Mouse (Mus musculus): Measurements from ENCODE around the gene Cavin1. TPM values are rescaled to one million over a fixed set of nuclear protein-coding genes. Genes with fewer than 3 reads are reported as not detected.

Cavin1 gene
- polyA plus RNA-seq, 1 experiment: 43.9 TPM

DNA sequence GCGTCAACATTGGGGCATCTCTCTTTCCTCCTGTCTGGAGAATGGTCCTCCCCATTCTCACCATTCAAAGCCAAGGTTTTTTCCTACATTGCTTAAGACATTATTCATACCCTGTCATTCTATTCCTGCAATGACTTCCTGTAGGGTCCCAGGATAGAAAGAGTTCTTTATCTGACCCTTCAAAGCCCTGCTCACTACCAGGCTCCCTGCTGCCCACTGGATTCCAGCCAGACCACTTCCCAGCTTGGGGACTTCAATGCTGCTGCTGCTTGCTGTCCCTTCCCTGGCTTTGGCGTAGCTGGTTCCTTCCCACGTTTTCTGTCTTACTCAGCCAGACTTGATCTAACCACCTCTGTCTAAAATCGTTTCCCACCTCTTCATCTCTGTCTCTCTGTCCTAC is 23.8 kb downstream of the Cavin1 start:
- no peak overlapping the region for H3K4me3 ChIP-seq (replicated peaks)
- peaks cover 12% of the 10 kb centered on the region for H3K36me3 ChIP-seq (replicated peaks; ENCODE audit: low read length)
- H3K4me1 ChIP-seq: peaks cover 46% of the 10 kb centered on the region
- H3K9me3 ChIP-seq: peaks cover 14% of the 10 kb centered on the region
- TF ChIP-seq GATA1 (IDR thresholded peaks at IDR 0.05; ENCODE audit: borderline replicate concordance, low read length): no peak
- no peak for TF ChIP-seq FLI1 (IDR thresholded peaks at IDR 0.05; ENCODE audit: low read length)
- H3K27me3 ChIP-seq (replicated peaks): no peaks in the 10 kb centered on the region

DNA sequence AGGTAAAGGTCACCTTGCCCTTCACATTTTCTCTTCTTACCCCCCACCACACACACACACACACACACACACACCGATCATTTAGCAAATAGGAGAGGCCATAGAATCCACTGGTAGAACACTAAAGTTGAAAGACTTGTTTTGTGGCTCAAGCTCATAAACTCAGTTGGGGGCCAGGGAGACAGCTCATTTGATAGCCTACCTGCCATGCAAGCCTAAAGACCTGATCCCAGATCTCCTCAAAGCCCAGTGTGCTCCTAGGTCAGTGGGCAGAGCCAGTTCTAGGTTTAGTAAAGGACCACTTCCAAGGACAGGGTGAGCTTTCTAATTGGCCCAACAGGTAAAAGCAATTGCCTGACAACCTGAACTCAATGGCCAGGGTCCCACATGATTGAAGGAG is 28.3 kb downstream of the Cavin1 start:
- Histone ChIP-seq H3K4me1 (peaks cover 34% of the 10 kb centered on the region), H3K4me3 (replicated peaks) (no peak overlapping the region), H3K27me3 (replicated peaks) (no peaks in the 10 kb centered on the region), H3K9me3 (peaks cover 12% of the 10 kb centered on the region), H3K36me3 (replicated peaks; ENCODE audit: low read length) (peaks cover 12% of the 10 kb centered on the region)
- TF ChIP-seq GATA1 (IDR thresholded peaks at IDR 0.05; ENCODE audit: borderline replicate concordance, low read length) (no peak), FLI1 (IDR thresholded peaks at IDR 0.05; ENCODE audit: low read length) (no peak)

DNA sequence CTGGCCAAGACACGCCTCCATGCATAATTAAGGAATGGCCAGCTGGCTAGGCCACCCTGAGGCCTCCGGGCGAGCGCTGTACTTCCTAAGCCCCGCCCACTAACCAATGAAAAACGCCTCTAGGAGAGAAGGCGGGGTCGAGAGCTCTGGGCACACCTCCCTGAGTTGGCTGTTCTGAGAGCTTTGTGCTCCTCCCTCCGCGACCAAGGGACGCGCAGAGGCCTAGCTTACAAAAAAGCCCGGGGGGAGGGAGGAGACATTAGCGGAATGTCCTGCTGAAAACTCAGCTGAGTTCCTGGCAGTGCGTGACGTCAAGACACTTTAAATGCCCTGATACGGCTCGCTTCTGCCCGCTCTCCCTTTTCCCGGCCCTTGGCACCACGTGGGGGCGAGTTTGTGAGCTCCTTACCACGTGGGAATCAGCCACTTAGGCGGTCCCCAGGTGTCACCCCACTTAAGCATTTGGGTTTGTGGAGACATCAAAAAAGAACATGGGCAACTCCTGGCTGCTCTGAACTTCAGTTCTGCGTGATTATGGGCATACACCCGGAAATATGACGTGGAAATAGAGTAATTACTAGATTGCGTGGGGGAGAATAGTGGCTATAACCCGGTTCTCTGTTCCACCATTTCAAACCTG is 31.1 kb downstream of the Cavin1 start, which contains the start of gene Stat3:
Stat3 (minus strand) TSS at position 29 of the 640 bp plus-strand sequence.
- peaks cover 51% of the 10 kb centered on the region for H3K4me1 ChIP-seq
- peak within 1 kb of the TSS; percentile 100 for H3K4me3 ChIP-seq (replicated peaks)
- H3K36me3 ChIP-seq (replicated peaks; ENCODE audit: low read length): peaks cover 18% of the 10 kb centered on the region
- H3K27me3 ChIP-seq (replicated peaks): no peaks in the 10 kb centered on the region
- TF ChIP-seq GATA1 (IDR thresholded peaks at IDR 0.05; ENCODE audit: borderline replicate concordance, low read length) (no peak), FLI1 (IDR thresholded peaks at IDR 0.05; ENCODE audit: low read length) (no peak; the same call in 1 of the 2 replicates)
- H3K9me3 ChIP-seq: no peaks in the 10 kb centered on the region

DNA sequence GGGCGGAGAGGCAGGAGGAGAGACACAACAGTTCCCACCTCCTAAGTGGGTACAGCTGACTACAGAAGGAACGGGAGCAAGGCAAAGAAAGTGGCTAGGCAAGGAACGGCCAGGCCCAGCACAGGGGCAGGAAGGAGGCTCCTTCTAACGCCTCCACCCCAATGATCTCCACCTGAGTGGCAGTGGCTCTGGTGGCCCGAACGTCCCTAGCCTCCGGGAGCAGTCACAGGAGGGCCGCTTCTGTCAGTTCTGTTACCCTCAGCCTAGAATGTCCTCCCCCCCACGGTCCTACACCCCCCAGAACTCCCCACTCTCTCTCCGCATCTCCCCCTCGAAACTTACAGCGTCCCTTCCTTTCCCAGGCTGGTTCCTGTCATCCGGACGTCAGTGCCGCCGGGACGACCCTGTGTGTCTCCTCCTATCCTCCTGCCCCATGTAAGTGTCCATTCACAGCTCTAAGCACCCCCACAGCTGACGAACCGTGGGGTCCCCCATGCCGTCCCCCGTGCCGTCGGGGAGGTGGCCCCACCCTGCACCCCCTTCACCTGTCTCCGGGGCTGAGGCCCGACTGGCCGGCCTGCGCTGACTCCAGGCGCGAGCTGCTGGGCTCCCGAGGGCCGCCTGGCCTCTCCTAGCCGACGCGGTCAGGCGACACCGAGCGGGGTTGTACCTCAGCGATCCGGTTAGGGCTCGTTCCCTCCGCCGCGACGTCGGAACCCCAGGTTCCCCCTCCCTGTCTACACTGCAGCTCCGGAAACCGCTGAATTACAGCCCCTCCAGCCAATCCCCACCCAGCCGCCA is 31.8 kb downstream of the Cavin1 start:
- no peaks in the 10 kb centered on the region for H3K9me3 ChIP-seq
- H3K4me3 ChIP-seq (replicated peaks): peak overlapping the region; percentile 100
- H3K36me3 ChIP-seq (replicated peaks; ENCODE audit: low read length): peaks cover 25% of the 10 kb centered on the region
- H3K27me3 ChIP-seq (replicated peaks): no peaks in the 10 kb centered on the region
- no peak for TF ChIP-seq GATA1 (IDR thresholded peaks at IDR 0.05; ENCODE audit: borderline replicate concordance, low read length)
- no peak for TF ChIP-seq FLI1 (IDR thresholded peaks at IDR 0.05; ENCODE audit: low read length)
- H3K4me1 ChIP-seq: peaks cover 58% of the 10 kb centered on the region

DNA sequence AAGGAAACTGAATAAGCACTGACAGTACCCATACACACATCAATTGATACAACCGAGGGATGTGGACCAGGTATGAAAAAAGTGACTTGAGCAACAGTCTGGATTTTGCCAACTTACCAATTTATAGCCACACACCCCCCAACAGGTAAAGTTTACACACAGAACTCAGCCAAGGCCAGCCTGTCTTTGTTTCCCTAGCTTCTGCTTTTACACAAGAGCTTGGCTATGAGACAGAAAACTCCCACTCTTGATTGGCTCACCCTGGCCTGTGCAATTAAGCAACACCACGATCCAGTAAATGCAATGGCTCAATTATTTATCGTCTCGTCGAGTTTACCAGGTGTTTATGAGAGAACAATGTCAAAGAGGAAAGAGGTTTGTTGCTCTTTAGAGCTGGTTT is 32.6 kb downstream of the Cavin1 start:
- Histone ChIP-seq H3K36me3 (replicated peaks; ENCODE audit: low read length) (peaks cover 32% of the 10 kb centered on the region), H3K27me3 (replicated peaks) (no peaks in the 10 kb centered on the region), H3K4me1 (peaks cover 66% of the 10 kb centered on the region), H3K4me3 (replicated peaks) (peak overlapping the region; percentile 100), H3K9me3 (no peaks in the 10 kb centered on the region)
- no peak for TF ChIP-seq FLI1 (IDR thresholded peaks at IDR 0.05; ENCODE audit: low read length)
- TF ChIP-seq GATA1 (IDR thresholded peaks at IDR 0.05; ENCODE audit: borderline replicate concordance, low read length): no peak

DNA sequence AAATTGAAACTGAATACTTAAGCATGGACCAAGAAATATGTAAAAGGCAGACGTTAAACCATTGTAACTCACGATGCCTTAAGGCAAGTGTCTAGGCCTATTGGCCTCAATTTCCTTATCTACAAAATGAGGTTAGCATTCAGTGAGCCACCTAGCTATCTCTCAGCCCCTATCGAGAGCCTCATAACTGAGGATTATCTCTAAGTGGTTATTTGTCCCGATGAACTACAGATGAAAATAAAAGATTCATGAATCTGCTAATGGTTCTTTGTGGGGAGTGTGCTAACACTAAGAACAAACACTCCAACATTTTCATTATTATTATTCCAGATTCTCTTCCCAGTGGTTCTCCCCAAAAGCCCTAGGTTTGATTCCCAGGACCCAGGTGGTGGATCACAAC is 33.4 kb downstream of the Cavin1 start:
- Histone ChIP-seq H3K4me3 (replicated peaks) (peak overlapping the region; percentile 100), H3K9me3 (no peaks in the 10 kb centered on the region), H3K36me3 (replicated peaks; ENCODE audit: low read length) (peaks cover 39% of the 10 kb centered on the region), H3K4me1 (peaks cover 70% of the 10 kb centered on the region), H3K27me3 (replicated peaks) (no peaks in the 10 kb centered on the region)
- TF ChIP-seq GATA1 (IDR thresholded peaks at IDR 0.05; ENCODE audit: borderline replicate concordance, low read length) (no peak), FLI1 (IDR thresholded peaks at IDR 0.05; ENCODE audit: low read length) (no peak)

DNA sequence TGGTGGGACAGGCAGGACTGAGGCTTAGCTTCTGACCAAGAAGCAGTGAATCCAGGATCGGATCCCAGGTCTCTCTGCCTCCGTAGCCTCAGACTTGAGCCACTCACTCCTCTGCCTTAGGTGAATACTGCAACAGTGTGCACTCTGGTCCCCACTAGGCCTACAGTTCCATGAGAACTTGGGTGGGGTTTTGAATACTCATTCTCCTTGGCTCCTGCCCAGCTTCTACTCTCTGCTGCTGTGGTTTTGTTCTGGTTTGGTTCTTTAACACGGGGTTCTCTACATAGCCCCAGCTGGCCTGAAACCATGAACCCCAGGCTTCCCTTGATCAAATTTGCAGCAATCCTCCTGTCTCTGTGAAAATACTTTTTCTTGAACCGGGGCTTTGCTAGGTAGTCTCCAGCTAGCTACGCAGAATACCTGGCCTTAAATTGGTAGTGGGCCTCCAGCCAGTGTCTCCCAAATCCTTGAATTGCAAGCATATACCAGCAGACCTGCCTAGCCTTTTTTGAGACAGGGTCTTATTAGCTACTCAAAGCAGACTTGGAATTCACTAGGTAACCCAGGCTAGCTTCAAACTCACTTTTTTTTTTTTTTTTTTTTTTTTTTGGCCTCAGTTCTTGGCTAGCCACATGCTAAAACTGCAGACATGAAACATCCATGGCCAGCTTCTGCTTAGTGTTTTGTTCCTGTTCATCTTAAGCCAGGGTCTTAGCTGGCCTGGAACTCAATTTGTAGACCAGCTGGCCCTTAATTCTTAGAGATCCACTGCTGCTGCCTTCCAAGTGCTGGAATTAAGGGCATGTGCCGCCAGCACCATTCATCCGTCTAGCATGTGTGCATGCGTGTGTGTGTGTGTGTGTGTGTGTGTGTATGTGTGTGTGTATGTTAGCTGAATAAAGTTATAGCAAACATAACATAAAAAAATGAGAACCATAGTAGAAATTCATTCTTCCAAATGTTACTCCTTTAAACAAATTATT is 35.0 kb downstream of the Cavin1 start:
- no peaks in the 10 kb centered on the region for H3K27me3 ChIP-seq (replicated peaks)
- no peaks in the 10 kb centered on the region for H3K9me3 ChIP-seq
- peaks cover 85% of the 10 kb centered on the region for H3K4me1 ChIP-seq
- H3K4me3 ChIP-seq (replicated peaks): peak overlapping the region; percentile 78
- H3K36me3 ChIP-seq (replicated peaks; ENCODE audit: low read length): peaks cover 53% of the 10 kb centered on the region
- TF ChIP-seq GATA1 (IDR thresholded peaks at IDR 0.05; ENCODE audit: borderline replicate concordance, low read length) (no peak), FLI1 (IDR thresholded peaks at IDR 0.05; ENCODE audit: low read length) (no peak)

DNA sequence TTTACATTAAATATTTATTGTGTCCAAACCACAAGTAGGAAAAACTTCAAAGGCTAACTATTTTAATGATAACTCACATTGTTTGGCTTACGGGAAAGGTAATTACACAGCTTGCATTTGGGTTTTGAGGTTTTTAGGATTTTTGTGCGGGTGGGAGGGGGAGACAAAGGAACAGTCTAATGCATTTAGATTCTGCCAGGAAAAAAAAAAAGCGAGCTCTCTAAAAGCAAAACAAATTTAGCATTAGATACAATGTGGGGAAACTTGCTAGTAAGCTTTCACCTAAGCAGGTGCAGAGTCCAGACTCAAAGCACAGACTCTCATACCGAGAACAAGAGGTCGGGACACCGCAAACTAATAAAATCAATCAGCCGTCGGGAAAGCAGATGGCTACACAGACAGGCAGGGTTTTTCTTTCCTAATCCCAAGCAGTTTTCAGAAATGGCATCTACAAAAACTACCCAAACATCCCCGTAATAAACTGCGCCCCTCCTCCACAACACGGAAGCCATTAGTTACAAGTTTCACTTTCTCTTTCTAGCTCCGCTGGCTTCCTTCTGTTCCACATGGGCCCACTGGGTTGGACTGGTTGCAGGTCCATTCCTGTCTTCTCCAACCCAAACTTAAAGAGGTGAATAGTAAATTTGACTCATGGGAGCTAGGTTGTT is 39.3 kb downstream of the Cavin1 start:
- Histone ChIP-seq H3K36me3 (replicated peaks; ENCODE audit: low read length) (peaks cover 79% of the 10 kb centered on the region), H3K4me1 (peaks cover 79% of the 10 kb centered on the region), H3K27me3 (replicated peaks) (no peaks in the 10 kb centered on the region), H3K4me3 (replicated peaks) (peak overlapping the region; percentile 90), H3K9me3 (no peaks in the 10 kb centered on the region)
- TF ChIP-seq FLI1 (IDR thresholded peaks at IDR 0.05; ENCODE audit: low read length) (no peak), GATA1 (IDR thresholded peaks at IDR 0.05; ENCODE audit: borderline replicate concordance, low read length) (no peak)

DNA sequence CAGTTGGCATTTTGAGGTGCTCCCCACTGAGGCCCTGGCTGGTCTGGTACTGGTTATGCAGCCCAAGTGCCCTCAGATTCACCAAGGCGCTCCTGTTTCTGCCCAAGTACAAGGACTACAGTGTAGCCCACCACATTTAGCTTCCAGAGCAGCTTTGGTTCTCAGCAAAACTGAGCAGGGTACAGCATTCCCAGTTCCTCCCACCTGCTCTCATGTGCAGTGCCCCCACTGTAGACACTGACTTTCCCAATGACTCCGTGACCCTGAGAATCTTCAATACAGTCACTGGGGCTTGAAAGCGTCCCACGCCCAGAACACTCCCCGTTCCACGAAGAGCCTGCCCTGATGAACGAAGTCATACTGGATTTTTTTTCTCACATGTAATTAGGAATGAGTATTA is 40.1 kb downstream of the Cavin1 start:
- Histone ChIP-seq H3K9me3 (no peaks in the 10 kb centered on the region), H3K36me3 (replicated peaks; ENCODE audit: low read length) (peaks cover 81% of the 10 kb centered on the region), H3K4me3 (replicated peaks) (no peak overlapping the region), H3K27me3 (replicated peaks) (no peaks in the 10 kb centered on the region), H3K4me1 (peaks cover 78% of the 10 kb centered on the region)
- TF ChIP-seq GATA1 (IDR thresholded peaks at IDR 0.05; ENCODE audit: borderline replicate concordance, low read length): no peak
- TF ChIP-seq FLI1 (IDR thresholded peaks at IDR 0.05; ENCODE audit: low read length): no peak

All from megakaryocyte, embryonic 14.5 days (primary cell).